Mouse (Mus musculus) liver, postnatal 0 days (tissue): ENCODE measurements around the gene Rgma.

Source experiments
- CTCF ChIP-seq: sonication (generic); IDR thresholded peaks from 2 replicates; pipeline ENCODE4 v1.5.1; 2016; ENCODE audit warnings: antibody characterized with exemption, low read depth
- EP300 ChIP-seq: IDR thresholded peaks from 2 replicates; pipeline ENCODE4 v1.6.1; 2016; ENCODE audit warnings: antibody characterized with exemption, low read depth, mild to moderate bottlenecking

DNA sequence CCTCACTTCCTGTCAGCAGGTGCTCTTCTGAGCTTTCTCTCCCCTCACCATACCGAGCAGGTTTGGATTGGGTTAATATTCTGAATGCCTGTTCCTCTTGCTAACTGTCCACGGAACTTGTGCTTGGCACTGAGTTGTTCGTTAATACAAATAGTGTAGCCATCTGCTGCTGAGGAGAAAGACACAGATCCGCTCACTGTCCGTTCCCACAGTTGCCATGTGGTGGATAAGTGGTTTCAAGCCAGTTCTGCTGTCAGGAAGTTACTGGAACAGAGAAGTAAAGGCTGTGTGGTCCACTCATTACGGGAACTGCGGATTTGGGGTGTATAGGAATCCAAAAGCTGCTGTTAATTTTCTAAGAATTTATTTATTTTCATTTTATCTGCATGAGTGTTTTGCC, 7.5 kb downstream of the Rgma start:
- no peak for TF ChIP-seq CTCF
- TF ChIP-seq EP300: no peak
